Mouse (Mus musculus): ENCODE measurements around the gene Tgfbr1.

DNA sequence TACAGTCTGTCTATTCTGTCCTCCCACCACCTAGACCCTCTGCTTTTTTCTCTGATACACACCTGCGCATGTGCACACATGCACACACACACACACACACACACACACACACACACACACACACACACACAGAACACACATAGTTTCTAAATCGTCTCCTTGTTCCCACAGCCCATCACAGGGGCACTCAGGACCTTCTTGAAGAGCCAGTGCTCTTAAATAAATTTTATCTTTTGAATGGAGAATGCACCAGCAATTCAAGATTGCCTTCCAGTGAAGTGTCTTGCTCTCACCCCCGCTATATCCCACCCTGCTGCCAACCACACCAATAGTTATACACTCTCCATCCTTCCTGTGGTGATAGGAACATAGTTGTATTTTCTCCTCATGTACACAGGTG is 69.9 kb downstream of the Tgfbr1 start:
- TF ChIP-seq POLR2A (IDR thresholded peaks at IDR 0.05; ENCODE audit: extremely low read depth, insufficient read depth, low read length) (no peak), CTCF (IDR thresholded peaks at IDR 0.05; ENCODE audit: extremely low read depth, insufficient read depth, low read length) (no peak)

Data from cortical plate, adult 2 months (tissue).